Mouse (Mus musculus) liver, embryonic 14.5 days (tissue): ENCODE measurements around the gene Dnajb5.

Experiments
- CTCF ChIP-seq: IDR thresholded peaks from 2 replicates; pipeline ENCODE4 v1.5.1; 2016; ENCODE audit warnings: antibody characterized with exemption, low read depth, control low read depth
- EP300 ChIP-seq: IDR thresholded peaks from 2 replicates; pipeline ENCODE4 v1.6.1; 2016; ENCODE audit warnings: antibody characterized with exemption, low read depth

GRCm38 (mm10) chr4:42903942-42904341 lies 45.7 kb upstream of the Dnajb5 start:
- TF ChIP-seq CTCF (no peak), EP300 (no peak)
